Mouse (Mus musculus) midbrain, embryonic 10.5 days (tissue): Measurements from ENCODE around the gene Ctsh. TPM values are rescaled to one million over a fixed set of nuclear protein-coding genes. Genes with fewer than 3 reads are reported as not detected.
"Not testable (repeated sequence)": the region's sequence is repeated elsewhere in the genome, so short reads cannot be mapped to it uniquely, and the experiment has no call there.

Experiments
- DNase-seq: peaks from one replicate; pipeline ENCODE4 v3.0.0-alpha.2; 2017; ENCODE audit warnings: low spot score
- H3K27ac ChIP-seq: fragments of 300-500 bp; sonication (generic); replicated peaks from 2 replicates; pipeline ENCODE4 v1.5.1; 2016; ENCODE audit warnings: mild to moderate bottlenecking
- H3K27me3 ChIP-seq: fragments of 300-500 bp; sonication (generic); 2 replicates; pipeline ENCODE4 v1.6.1; 2016; ENCODE audit warnings: low read depth, mild to moderate bottlenecking; ENCODE audit not compliant: poor library complexity, severe bottlenecking
- H3K36me3 ChIP-seq: fragments of 300-500 bp; sonication (generic); 2 replicates; pipeline ENCODE4 v1.6.1; 2016; ENCODE audit warnings: mild to moderate bottlenecking, moderate library complexity
- H3K4me1 ChIP-seq: fragments of 300-500 bp; sonication (generic); 2 replicates; pipeline ENCODE4 v1.6.1; 2016
- H3K4me3 ChIP-seq: fragments of 300-500 bp; sonication (generic); 2 replicates; pipeline ENCODE4 v1.5.1; 2016; ENCODE audit warnings: mild to moderate bottlenecking, moderate library complexity
- H3K9me3 ChIP-seq: fragments of 300-500 bp; sonication (generic); replicated peaks from 2 replicates; pipeline ENCODE4 v1.6.1; 2016; ENCODE audit warnings: mild to moderate bottlenecking
- WGBS: fragments of 180-500 bp; shearing (Covaris S2); methylation state at CpG from one replicate; pipeline ENCODE4 v1.1.7; 2016; 5-methylcytosine and 5-hydroxymethylcytosine counted together
- polyA plus RNA-seq: library from polyadenylated mRNA; unstranded; fragments of >200 nt; fragmentation: Nextera tagmentation; extraction: Ambion mirVana; gene quantifications from 2 replicates; pipeline ENCODE4 v1.2.1, GENCODE M21; 2016

The Ctsh gene
- polyA plus RNA-seq, 1 experiment from 2014 or later = 7.0 TPM

DNA sequence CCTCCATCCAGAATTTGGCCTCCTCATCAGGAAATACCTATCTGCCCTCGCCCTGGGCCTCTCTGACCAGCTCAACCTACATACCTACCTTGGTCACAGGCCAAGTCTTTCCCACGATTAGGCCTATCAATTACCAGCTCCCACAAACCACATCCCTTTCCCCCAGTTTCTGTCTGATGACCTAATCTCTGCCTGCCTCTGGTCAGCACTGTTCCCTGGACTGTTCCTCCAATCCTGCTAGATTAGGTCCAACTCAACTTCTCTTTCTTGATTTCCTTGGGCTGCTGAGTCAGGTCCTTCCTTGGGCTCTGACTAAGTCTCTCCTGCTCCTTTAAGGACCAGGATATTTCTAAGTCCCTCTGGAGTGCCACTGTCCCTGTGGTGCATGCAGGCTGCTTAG, 13.4 kb downstream of the Ctsh start:
- Histone ChIP-seq H3K4me1 (peaks cover 10% of the 10 kb centered on the region), H3K9me3 (no peaks in the 10 kb centered on the region), H3K36me3 (no peaks in the 10 kb centered on the region), H3K27me3 (no peaks in the 10 kb centered on the region), H3K27ac (no peak overlapping the region), H3K4me3 (no peak overlapping the region)
- no peak for DNase-seq
- WGBS = 75% methylated on average over 2 of the region's 2 CpGs

GRCm38 (mm10) chr9:90068786-90069185, 14.8 kb downstream of the Ctsh start:
- DNase-seq = no peak
- no peak overlapping the region for H3K4me3 ChIP-seq
- H3K27me3 ChIP-seq = no peaks in the 10 kb centered on the region
- H3K4me1 ChIP-seq = peaks cover 10% of the 10 kb centered on the region
- no peak overlapping the region for H3K27ac ChIP-seq
- H3K9me3 ChIP-seq = no peaks in the 10 kb centered on the region
- H3K36me3 ChIP-seq = no peaks in the 10 kb centered on the region
- 92% methylated on average over 6 of the region's 6 CpGs for WGBS

GRCm38 (mm10) chr9:90069485-90069884, 15.5 kb downstream of the Ctsh start:
- Histone ChIP-seq H3K9me3 (no peaks in the 10 kb centered on the region), H3K4me1 (peaks cover 10% of the 10 kb centered on the region), H3K27ac (no peak overlapping the region), H3K27me3 (no peaks in the 10 kb centered on the region), H3K4me3 (no peak overlapping the region), H3K36me3 (no peaks in the 10 kb centered on the region)
- 84% methylated on average over 7 of the region's 7 CpGs for WGBS
- no peak for DNase-seq

DNA sequence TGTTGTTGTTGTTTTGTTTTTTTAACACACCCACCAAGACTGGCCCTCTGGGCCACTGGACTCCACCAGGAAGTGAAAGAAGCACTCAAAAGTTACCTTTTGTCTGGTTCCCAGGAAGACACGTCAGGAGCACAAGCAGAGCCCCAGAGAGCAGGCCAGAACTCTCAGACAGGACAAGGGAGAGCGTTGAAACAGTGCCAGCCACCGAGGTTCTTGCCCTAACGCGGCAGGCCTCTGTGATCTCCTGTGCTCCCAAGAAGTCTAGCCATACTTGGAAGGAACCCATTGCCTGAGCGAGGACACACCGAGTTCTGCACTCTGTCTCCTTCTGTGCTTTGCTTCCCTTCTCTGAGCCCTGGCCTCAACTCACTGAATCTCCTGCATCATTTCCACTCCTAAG, 16.2 kb downstream of the Ctsh start:
- Histone ChIP-seq H3K4me3 (no peak overlapping the region), H3K36me3 (no peaks in the 10 kb centered on the region), H3K27ac (0 out of 2 replicates have a peak overlapping the region, but pooled peaks have one; percentile 42), H3K27me3 (no peaks in the 10 kb centered on the region), H3K4me1 (peaks cover 10% of the 10 kb centered on the region), H3K9me3 (no peaks in the 10 kb centered on the region)
- WGBS = 79% methylated on average over 7 of the region's 7 CpGs
- no peak for DNase-seq

DNA sequence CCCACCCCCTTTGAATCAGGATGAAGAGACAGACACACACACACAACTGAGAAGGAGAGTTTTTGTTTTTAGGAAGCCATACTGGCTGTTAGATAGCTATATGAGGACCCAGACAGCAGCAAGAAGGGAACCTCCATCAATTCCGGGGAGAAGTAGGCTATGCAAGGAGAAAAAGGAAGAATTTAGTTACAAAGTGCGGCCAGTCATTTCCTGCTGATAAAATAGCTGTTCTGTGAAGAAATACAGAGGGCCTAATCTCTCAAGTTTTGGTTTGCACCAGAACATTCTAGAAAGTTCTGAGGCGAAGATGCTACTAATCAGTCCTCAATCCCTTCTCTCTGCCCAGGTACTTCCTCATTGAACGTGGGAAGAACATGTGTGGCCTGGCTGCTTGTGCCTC, 21.4 kb downstream of the Ctsh start:
- H3K36me3 ChIP-seq = no peaks in the 10 kb centered on the region
- no peak for DNase-seq
- H3K9me3 ChIP-seq = no peaks in the 10 kb centered on the region
- no peaks in the 10 kb centered on the region for H3K27me3 ChIP-seq
- no peak overlapping the region for H3K4me3 ChIP-seq
- no peak overlapping the region for H3K27ac ChIP-seq
- peaks cover 8% of the 10 kb centered on the region for H3K4me1 ChIP-seq
- 85% methylated on average over 4 of the region's 4 CpGs for whole genome bisulfite sequencing

DNA sequence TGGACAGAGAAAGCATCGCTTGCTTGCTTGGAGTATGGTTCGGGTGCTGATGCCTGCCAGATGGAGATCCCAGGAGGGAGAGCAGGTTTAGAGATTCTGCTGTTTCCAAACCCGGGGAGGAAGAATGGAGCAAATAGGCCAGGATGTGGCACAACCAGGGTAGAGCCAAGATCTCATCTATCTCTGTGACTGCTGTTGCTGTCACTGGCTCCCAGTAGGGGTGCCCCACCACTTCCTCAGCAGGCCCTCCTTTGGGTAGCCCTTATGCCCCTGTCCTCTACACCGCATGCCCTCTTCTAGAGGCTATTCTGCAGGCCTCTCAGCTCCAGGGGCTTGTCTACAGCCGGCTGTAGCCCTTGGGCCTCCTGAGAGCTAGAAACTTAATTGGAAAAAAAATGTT, 22.2 kb downstream of the Ctsh start:
- WGBS = 89% methylated on average over 5 of the region's 5 CpGs
- Histone ChIP-seq H3K27ac (no peak overlapping the region), H3K4me1 (no peaks in the 10 kb centered on the region), H3K9me3 (no peaks in the 10 kb centered on the region), H3K27me3 (no peaks in the 10 kb centered on the region), H3K36me3 (no peaks in the 10 kb centered on the region), H3K4me3 (no peak overlapping the region)
- DNase-seq = no peak

DNA sequence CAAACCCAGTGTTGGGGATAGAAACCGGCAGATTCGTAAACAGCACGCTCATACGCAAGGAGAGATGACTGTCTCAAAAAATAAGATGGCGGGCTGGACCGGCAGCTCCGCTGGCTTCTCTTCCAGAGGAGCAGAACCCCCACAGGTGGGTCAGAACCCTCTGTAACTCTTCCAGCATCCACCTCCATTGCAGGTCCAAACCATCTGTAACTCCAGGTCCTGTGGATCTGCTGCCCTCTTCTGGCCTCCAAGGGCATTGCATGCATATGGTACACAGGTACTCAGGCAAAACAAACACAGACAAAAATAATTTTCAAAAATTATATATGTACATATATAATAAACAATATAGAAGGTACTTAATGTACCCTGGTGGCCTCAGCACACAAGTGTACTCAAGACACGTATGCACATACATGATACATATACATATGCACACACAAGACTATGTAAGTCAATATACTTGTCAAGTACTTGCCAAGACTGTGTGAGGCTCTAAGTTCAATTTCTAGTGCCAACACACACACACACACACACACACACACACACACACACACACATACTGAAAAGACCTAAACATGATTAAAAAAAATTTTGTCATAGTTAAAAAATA, 23.0 kb downstream of the Ctsh start:
- no peak overlapping the region for H3K27ac ChIP-seq
- no peaks in the 10 kb centered on the region for H3K9me3 ChIP-seq
- no peaks in the 10 kb centered on the region for H3K4me1 ChIP-seq
- H3K4me3 ChIP-seq = no peak overlapping the region
- DNase-seq = peak; percentile 60
- H3K27me3 ChIP-seq = no peaks in the 10 kb centered on the region
- 51% methylated on average over 8 of the region's 8 CpGs for WGBS
- H3K36me3 ChIP-seq = no peaks in the 10 kb centered on the region

GRCm38 (mm10) chr9:90081961-90082360, 28.0 kb downstream of the Ctsh start:
- not testable (repeated sequence) for DNase-seq, H3K27me3 ChIP-seq, H3K4me1 ChIP-seq, H3K9me3 ChIP-seq, H3K4me3 ChIP-seq, H3K27ac ChIP-seq
- 88% methylated on average over 6 of the region's 6 CpGs for WGBS
- peaks cover 18% of the 10 kb centered on the region for H3K36me3 ChIP-seq

DNA sequence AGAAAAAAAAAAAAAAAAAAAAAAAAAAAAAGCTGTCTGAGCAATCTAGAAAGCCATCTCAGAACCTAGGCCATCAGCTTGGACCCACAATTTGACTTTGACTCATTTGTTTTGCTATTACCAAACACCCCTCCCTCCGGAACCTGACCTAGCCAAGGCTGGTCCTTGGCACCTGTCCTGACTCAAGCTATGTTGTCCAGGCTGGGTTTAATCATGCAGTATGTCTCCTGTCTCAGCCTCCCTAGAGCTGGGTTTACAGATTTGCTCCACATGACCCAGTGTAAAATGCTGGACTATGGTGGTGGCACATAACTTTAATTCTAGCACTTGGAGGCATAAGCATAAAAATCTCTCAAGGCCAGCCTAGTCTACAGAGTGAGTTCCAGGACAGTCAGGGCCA, 29.0 kb downstream of the Ctsh start:
- Histone ChIP-seq H3K4me3 (no peak overlapping the region), H3K36me3 (peaks cover 23% of the 10 kb centered on the region), H3K27me3 (no peaks in the 10 kb centered on the region), H3K9me3 (no peaks in the 10 kb centered on the region), H3K4me1 (no peaks in the 10 kb centered on the region), H3K27ac (no peak overlapping the region)
- DNase-seq = no peak
- 100% methylated on average over 1 of the region's 1 CpGs for WGBS

DNA sequence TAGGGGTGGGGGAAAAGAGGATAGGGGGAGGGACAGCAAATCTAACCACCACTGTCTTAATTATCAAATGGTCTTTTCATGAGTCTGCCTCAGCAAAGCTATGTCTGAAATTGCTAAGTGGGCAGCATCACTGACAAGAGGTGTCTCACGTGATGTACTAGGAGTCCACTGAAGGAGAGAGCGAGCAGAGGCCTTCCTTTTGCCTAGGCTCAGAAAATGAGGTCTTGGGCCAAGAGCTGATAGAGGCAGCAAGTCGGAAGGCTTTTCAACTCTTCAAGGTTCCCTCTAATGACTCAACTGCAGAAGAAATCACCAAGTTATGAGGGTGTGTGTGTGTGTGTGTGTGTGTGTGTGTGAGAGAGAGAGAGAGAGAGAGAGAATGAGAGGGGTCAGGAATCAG, 30.2 kb downstream of the Ctsh start:
- Histone ChIP-seq H3K27ac (no peak overlapping the region), H3K36me3 (peaks cover 34% of the 10 kb centered on the region), H3K4me1 (no peaks in the 10 kb centered on the region), H3K27me3 (no peaks in the 10 kb centered on the region), H3K9me3 (no peaks in the 10 kb centered on the region), H3K4me3 (no peak overlapping the region)
- 91% methylated on average over 3 of the region's 3 CpGs for WGBS
- no peak for DNase-seq

GRCm38 (mm10) chr9:90084766-90085468, 31.0 kb downstream of the Ctsh start:
- H3K4me1 ChIP-seq = no peaks in the 10 kb centered on the region
- peaks cover 42% of the 10 kb centered on the region for H3K36me3 ChIP-seq
- no peak for DNase-seq
- 88% methylated on average over 8 of the region's 8 CpGs for WGBS
- no peak overlapping the region for H3K4me3 ChIP-seq
- H3K27me3 ChIP-seq = no peaks in the 10 kb centered on the region
- H3K27ac ChIP-seq = no peak overlapping the region
- H3K9me3 ChIP-seq = no peaks in the 10 kb centered on the region

DNA sequence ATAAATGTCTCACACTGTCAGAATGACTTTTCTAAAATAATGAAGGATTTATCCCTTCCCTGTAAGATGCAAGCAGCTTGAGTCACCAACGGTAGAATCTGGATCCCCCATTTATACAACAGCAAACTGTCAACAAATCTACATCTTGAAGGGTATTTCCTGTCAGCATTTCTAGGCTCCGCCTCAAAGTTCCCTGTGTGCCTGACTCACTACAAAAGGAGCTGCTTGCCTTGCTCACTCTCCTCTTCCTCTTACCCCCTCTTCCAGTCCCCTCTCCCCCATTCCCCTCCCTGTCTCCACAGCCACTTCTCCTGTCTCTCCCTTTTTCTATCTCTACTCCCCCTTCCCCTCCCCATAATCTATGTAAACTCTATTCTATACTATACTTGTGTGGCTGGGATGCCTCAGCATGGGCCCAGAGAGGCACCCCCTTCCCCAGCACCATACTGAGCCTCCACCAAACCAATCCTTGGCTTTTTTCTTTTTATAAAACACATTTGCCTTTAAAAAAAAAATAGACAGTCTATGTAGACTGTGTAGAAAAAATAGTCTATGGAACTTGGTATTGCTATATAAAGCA, 34.0 kb downstream of the Ctsh start:
- no peaks in the 10 kb centered on the region for H3K27me3 ChIP-seq
- H3K4me3 ChIP-seq = no peak overlapping the region
- WGBS = 100% methylated on average over 2 of the region's 2 CpGs
- no peak for DNase-seq
- H3K27ac ChIP-seq = no peak overlapping the region
- H3K4me1 ChIP-seq = no peaks in the 10 kb centered on the region
- H3K36me3 ChIP-seq = peaks cover 68% of the 10 kb centered on the region
- no peaks in the 10 kb centered on the region for H3K9me3 ChIP-seq

DNA sequence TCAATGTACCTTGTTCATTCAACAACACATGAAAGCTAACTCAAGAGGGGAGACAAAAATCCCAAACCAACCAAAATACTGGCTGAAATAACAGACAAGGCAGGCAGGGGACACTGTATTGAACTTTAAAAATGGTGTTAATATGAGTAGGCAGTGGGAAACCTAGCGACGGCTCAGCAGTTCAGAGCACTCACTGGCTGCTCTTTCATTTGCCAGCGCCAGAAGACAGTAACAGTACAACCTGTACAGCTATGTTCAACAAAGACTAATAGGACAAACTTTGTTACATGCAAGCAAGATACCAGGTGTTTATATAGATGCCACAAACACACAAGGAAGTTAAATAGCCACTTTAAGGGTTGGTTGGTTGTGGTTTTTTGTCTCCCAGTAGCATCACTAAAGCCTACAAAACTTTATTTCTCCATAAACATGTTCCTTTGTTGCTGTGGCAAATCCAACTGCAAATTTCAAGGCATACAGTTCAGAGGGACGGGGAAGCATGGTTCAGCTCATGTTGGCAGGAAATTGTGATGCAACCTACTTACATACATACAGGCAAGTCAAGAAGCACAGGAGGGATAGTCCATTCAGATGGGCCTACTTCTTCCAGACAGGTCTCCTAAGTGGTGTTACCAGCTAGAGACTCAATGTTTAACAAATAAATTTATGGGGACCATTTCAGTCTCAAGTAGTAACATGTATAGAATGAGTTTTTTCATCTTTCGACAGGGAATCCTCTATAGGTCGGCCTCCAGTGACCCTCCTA, 35.6 kb downstream of the Ctsh start:
- Histone ChIP-seq H3K27me3 (no peaks in the 10 kb centered on the region), H3K27ac (no peak overlapping the region), H3K4me3 (no peak overlapping the region), H3K36me3 (peaks cover 77% of the 10 kb centered on the region), H3K4me1 (no peaks in the 10 kb centered on the region), H3K9me3 (no peaks in the 10 kb centered on the region)
- WGBS = 93% methylated on average over 6 of the region's 6 CpGs
- no peak for DNase-seq
